Mouse (Mus musculus) megakaryocyte-erythroid progenitor cell, adult 5 weeks (primary cell): ENCODE data around the gene Sry. TPM values are rescaled to one million over a fixed set of nuclear protein-coding genes. Genes with fewer than 3 reads are reported as not detected.

Source experiments
- polyA plus RNA-seq: library from polyadenylated mRNA; stranded (reverse); fragments of >175 nt; gene quantifications from 2 replicates; pipeline ENCODE4 v1.2.3, GENCODE M21; 2012

Sry gene
- not detected in 2 replicates for polyA plus RNA-seq

GRCm38 (mm10) chrY:2663558-2663957 lies at the start of gene Sry:
Gene Sry (minus strand): TSS chrY:2663658.

Other genes with a start within 250 kb of the Sry start
- not detected in 2 replicates for gene H2al2c, start 64.6 kb downstream of the Sry start, polyA plus RNA-seq
- not detected in 2 replicates for gene H2al2b, start 57.0 kb upstream of the Sry start, polyA plus RNA-seq
- not detected in 2 replicates for gene Gm4064, start 132.5 kb upstream of the Sry start, polyA plus RNA-seq
- not detected in 2 replicates for gene Rbmy, start 167.0 kb upstream of the Sry start, polyA plus RNA-seq
- not detected in 2 replicates for gene Gm10256, start 167.0 kb upstream of the Sry start, polyA plus RNA-seq
- not detected in 2 replicates for gene Gm10352, start 237.3 kb upstream of the Sry start, polyA plus RNA-seq